Mouse (Mus musculus): ENCODE measurements around the gene Pax2. TPM values are rescaled to one million over a fixed set of nuclear protein-coding genes. Genes with fewer than 3 reads are reported as not detected.
A peak's percentile ranks its signal among the peaks of the same experiment; 100 is the strongest.

Pax2 gene
- polyA plus RNA-seq, 1 experiment from 2014 or later, result not detected

- peaks cover 97% of the 10 kb centered on the region for H3K27me3 ChIP-seq (ENCODE audit: control insufficient read depth, insufficient read depth, low read length)
- peaks cover 20% of the 10 kb centered on the region for H3K4me1 ChIP-seq (ENCODE audit: control insufficient read depth, insufficient read depth, low read length)
- no peaks in the 10 kb centered on the region for H3K9me3 ChIP-seq (replicated peaks; ENCODE audit: control insufficient read depth, low read length)
- no peaks in the 10 kb centered on the region for H3K36me3 ChIP-seq (ENCODE audit: control insufficient read depth, insufficient read depth, low read length)
- no peak for ATAC-seq (replicated peaks; ENCODE audit: insufficient number of reproducible peaks, low FRiP score, low TSS enrichment)
- H3K9ac ChIP-seq (ENCODE audit: low read depth, low read length), result no peak overlapping the region
- H3K27ac ChIP-seq (ENCODE audit: low read depth, low read length), result no peak overlapping the region
- no peak overlapping the region for H3K4me3 ChIP-seq (ENCODE audit: low read depth, low read length)
- WGBS (ENCODE audit: insufficient replicate concordance), result 7% methylated on average over 5 of the region's 6 CpGs
- no peak overlapping the region for H3K4me2 ChIP-seq
Measured at GRCm38 (mm10) chr19:44745741-44746140, 10.1 kb upstream of the Pax2 start.

GRCm38 (mm10) chr19:44746541-44747024 lies 9.3 kb upstream of the Pax2 start:
- no peak for ATAC-seq (replicated peaks; ENCODE audit: insufficient number of reproducible peaks, low FRiP score, low TSS enrichment)
- WGBS (ENCODE audit: insufficient replicate concordance), result under 1% methylated on average over 42 of the region's 42 CpGs

GRCm38 (mm10) chr19:44747471-44747870 lies 8.4 kb upstream of the Pax2 start:
- H3K27ac ChIP-seq (ENCODE audit: low read depth, low read length), result no peak overlapping the region
- WGBS (ENCODE audit: insufficient replicate concordance), result 8% methylated on average over 4 of the region's 4 CpGs
- no peak for ATAC-seq (replicated peaks; ENCODE audit: insufficient number of reproducible peaks, low FRiP score, low TSS enrichment)
- peaks cover 6% of the 10 kb centered on the region for H3K4me1 ChIP-seq (ENCODE audit: control insufficient read depth, insufficient read depth, low read length)
- no peak overlapping the region for H3K4me3 ChIP-seq (ENCODE audit: low read depth, low read length)
- H3K4me2 ChIP-seq, result no peak overlapping the region
- no peak overlapping the region for H3K9ac ChIP-seq (ENCODE audit: low read depth, low read length)
- H3K9me3 ChIP-seq (replicated peaks; ENCODE audit: control insufficient read depth, low read length), result no peaks in the 10 kb centered on the region
- no peaks in the 10 kb centered on the region for H3K36me3 ChIP-seq (ENCODE audit: control insufficient read depth, insufficient read depth, low read length)
- H3K27me3 ChIP-seq (ENCODE audit: control insufficient read depth, insufficient read depth, low read length), result peaks cover 97% of the 10 kb centered on the region

More at GRCm38 (mm10) chr19:44746541-44747024, 9.3 kb upstream of the Pax2 start:
- Histone ChIP-seq H3K36me3 (ENCODE audit: control insufficient read depth, insufficient read depth, low read length) (no peaks in the 10 kb centered on the region), H3K9ac (ENCODE audit: low read depth, low read length) (no peak overlapping the region), H3K9me3 (replicated peaks; ENCODE audit: control insufficient read depth, low read length) (no peaks in the 10 kb centered on the region), H3K27ac (ENCODE audit: low read depth, low read length) (no peak overlapping the region), H3K27me3 (ENCODE audit: control insufficient read depth, insufficient read depth, low read length) (peaks cover 97% of the 10 kb centered on the region), H3K4me1 (ENCODE audit: control insufficient read depth, insufficient read depth, low read length) (peaks cover 15% of the 10 kb centered on the region), H3K4me3 (ENCODE audit: low read depth, low read length) (peak overlapping the region; percentile 36), H3K4me2 (peak overlapping the region; percentile 53)

GRCm38 (mm10) chr19:44748271-44748670 lies 7.6 kb upstream of the Pax2 start:
- no peak overlapping the region for H3K4me2 ChIP-seq
- no peak for ATAC-seq (replicated peaks; ENCODE audit: insufficient number of reproducible peaks, low FRiP score, low TSS enrichment)
- no peaks in the 10 kb centered on the region for H3K9me3 ChIP-seq (replicated peaks; ENCODE audit: control insufficient read depth, low read length)
- no peak overlapping the region for H3K9ac ChIP-seq (ENCODE audit: low read depth, low read length)
- peaks cover 97% of the 10 kb centered on the region for H3K27me3 ChIP-seq (ENCODE audit: control insufficient read depth, insufficient read depth, low read length)
- no peaks in the 10 kb centered on the region for H3K36me3 ChIP-seq (ENCODE audit: control insufficient read depth, insufficient read depth, low read length)
- no peak overlapping the region for H3K4me3 ChIP-seq (ENCODE audit: low read depth, low read length)
- peaks cover 5% of the 10 kb centered on the region; the same call in 1 of the 2 replicates for H3K4me1 ChIP-seq (ENCODE audit: control insufficient read depth, insufficient read depth, low read length)
- H3K27ac ChIP-seq (ENCODE audit: low read depth, low read length), result no peak overlapping the region
- WGBS (ENCODE audit: insufficient replicate concordance), result 1% methylated on average over 5 of the region's 5 CpGs

- H3K27me3 ChIP-seq (ENCODE audit: control insufficient read depth, insufficient read depth, low read length), result peaks cover 97% of the 10 kb centered on the region
- H3K36me3 ChIP-seq (ENCODE audit: control insufficient read depth, insufficient read depth, low read length), result no peaks in the 10 kb centered on the region
- H3K4me1 ChIP-seq (ENCODE audit: control insufficient read depth, insufficient read depth, low read length), result peaks cover 5% of the 10 kb centered on the region; the same call in 1 of the 2 replicates
- no peak overlapping the region for H3K4me2 ChIP-seq
- no peaks in the 10 kb centered on the region for H3K9me3 ChIP-seq (replicated peaks; ENCODE audit: control insufficient read depth, low read length)
- WGBS (ENCODE audit: insufficient replicate concordance), result 1% methylated on average over 18 of the region's 18 CpGs
- no peak overlapping the region for H3K4me3 ChIP-seq (ENCODE audit: low read depth, low read length)
- H3K9ac ChIP-seq (ENCODE audit: low read depth, low read length), result no peak overlapping the region
- H3K27ac ChIP-seq (ENCODE audit: low read depth, low read length), result no peak overlapping the region
- no peak for ATAC-seq (replicated peaks; ENCODE audit: insufficient number of reproducible peaks, low FRiP score, low TSS enrichment)
Measured at GRCm38 (mm10) chr19:44749061-44749990, 6.5 kb upstream of the Pax2 start.

- no peaks in the 10 kb centered on the region for H3K9me3 ChIP-seq (replicated peaks; ENCODE audit: control insufficient read depth, low read length)
- under 1% methylated on average over 42 of the region's 42 CpGs for WGBS (ENCODE audit: insufficient replicate concordance)
- peak overlapping the region; percentile 35 for H3K4me2 ChIP-seq
- no peak overlapping the region for H3K9ac ChIP-seq (ENCODE audit: low read depth, low read length)
- H3K27ac ChIP-seq (ENCODE audit: low read depth, low read length), result no peak overlapping the region
- no peaks in the 10 kb centered on the region for H3K36me3 ChIP-seq (ENCODE audit: control insufficient read depth, insufficient read depth, low read length)
- H3K27me3 ChIP-seq (ENCODE audit: control insufficient read depth, insufficient read depth, low read length), result peaks cover 97% of the 10 kb centered on the region
- peak overlapping the region; percentile 16; the same call in 1 of the 2 replicates for H3K4me3 ChIP-seq (ENCODE audit: low read depth, low read length)
- H3K4me1 ChIP-seq (ENCODE audit: control insufficient read depth, insufficient read depth, low read length), result peaks cover 6% of the 10 kb centered on the region; the same call in 1 of the 2 replicates
- ATAC-seq (replicated peaks; ENCODE audit: insufficient number of reproducible peaks, low FRiP score, low TSS enrichment), result no peak
Measured at GRCm38 (mm10) chr19:44750051-44751041, 5.5 kb upstream of the Pax2 start.

GRCm38 (mm10) chr19:44751042-44751441 lies 4.8 kb upstream of the Pax2 start:
- 1% methylated on average over 9 of the region's 9 CpGs for WGBS (ENCODE audit: insufficient replicate concordance)
- H3K27ac ChIP-seq (ENCODE audit: low read depth, low read length), result no peak overlapping the region
- ATAC-seq (replicated peaks; ENCODE audit: insufficient number of reproducible peaks, low FRiP score, low TSS enrichment), result no peak
- peaks cover 11% of the 10 kb centered on the region for H3K4me1 ChIP-seq (ENCODE audit: control insufficient read depth, insufficient read depth, low read length)
- no peak overlapping the region for H3K4me3 ChIP-seq (ENCODE audit: low read depth, low read length)
- no peaks in the 10 kb centered on the region for H3K9me3 ChIP-seq (replicated peaks; ENCODE audit: control insufficient read depth, low read length)
- peaks cover 98% of the 10 kb centered on the region for H3K27me3 ChIP-seq (ENCODE audit: control insufficient read depth, insufficient read depth, low read length)
- H3K36me3 ChIP-seq (ENCODE audit: control insufficient read depth, insufficient read depth, low read length), result no peaks in the 10 kb centered on the region
- no peak overlapping the region for H3K9ac ChIP-seq (ENCODE audit: low read depth, low read length)
- H3K4me2 ChIP-seq, result no peak overlapping the region

GRCm38 (mm10) chr19:44751551-44751950 lies 4.3 kb upstream of the Pax2 start:
- Histone ChIP-seq H3K36me3 (ENCODE audit: control insufficient read depth, insufficient read depth, low read length) (no peaks in the 10 kb centered on the region), H3K4me1 (ENCODE audit: control insufficient read depth, insufficient read depth, low read length) (peaks cover 15% of the 10 kb centered on the region), H3K9ac (ENCODE audit: low read depth, low read length) (no peak overlapping the region), H3K4me2 (no peak overlapping the region), H3K27ac (ENCODE audit: low read depth, low read length) (no peak overlapping the region), H3K27me3 (ENCODE audit: control insufficient read depth, insufficient read depth, low read length) (peaks cover 98% of the 10 kb centered on the region), H3K4me3 (ENCODE audit: low read depth, low read length) (no peak overlapping the region), H3K9me3 (replicated peaks; ENCODE audit: control insufficient read depth, low read length) (no peaks in the 10 kb centered on the region)
- WGBS (ENCODE audit: insufficient replicate concordance), result 8% methylated on average over 3 of the region's 3 CpGs
- ATAC-seq (replicated peaks; ENCODE audit: insufficient number of reproducible peaks, low FRiP score, low TSS enrichment), result no peak
